Comparison of ENCODE assay signal across 19 mouse cellular contexts in genomic region chr11:117696585-117696984, GRCm38 (mm10). TPM values are rescaled to one million over a fixed set of nuclear protein-coding genes. Genes with fewer than 3 reads are reported as not detected.
DNase-seq lines count a peak whose midpoint lies in the region; ATAC-seq and TF ChIP-seq lines count a peak whose summit lies in the region.
"Had no signal": no experiment of that assay in that cellular context is flagged by ENCODE, and none has a peak within 500 bp of the region (broad histone marks: within the 10 kb centered on the region; RNA-seq: fewer than 3 reads in every experiment).

No protein-coding gene starts in this region.

- H3K4me1 ChIP-seq in midbrain, embryonic 10.5 days = peaks cover 23% of the 10 kb centered on the region
- H3K4me1 ChIP-seq in midbrain, embryonic 15.5 days = peaks cover 61% of the 10 kb centered on the region
- H3K4me1 ChIP-seq in liver, embryonic 12.5 days = peaks cover 28% of the 10 kb centered on the region
- H3K4me1 ChIP-seq in kidney, adult 2 months (ENCODE audit: control insufficient read depth, insufficient read depth, low read length) = peaks cover 19% of the 10 kb centered on the region

- no peaks in the 10 kb centered on the region for H3K9me3 ChIP-seq in midbrain, embryonic 10.5 days (replicated peaks)
- no peaks in the 10 kb centered on the region for H3K9me3 ChIP-seq in midbrain, embryonic 15.5 days
- H3K9me3 ChIP-seq in liver, embryonic 12.5 days (replicated peaks) = no peaks in the 10 kb centered on the region
- H3K9me3 ChIP-seq: G1E; heart, embryonic 15.5 days; neural tube, embryonic 13.5 days had no signal

- TF ChIP-seq CTCF in kidney, adult 2 months (conservative IDR thresholded peaks at IDR 0.05; ENCODE audit: insufficient read depth, insufficient read length, low read depth, low read length) = no peak

- no peak for TF ChIP-seq POLR2A in kidney, adult 2 months (IDR thresholded peaks at IDR 0.05; ENCODE audit: low read depth, low read length)

- WGBS in midbrain, embryonic 10.5 days = 67% methylated on average over 6 of the region's 6 CpGs
- 67% methylated on average over 6 of the region's 6 CpGs for WGBS in midbrain, embryonic 15.5 days
- 51% methylated on average over 6 of the region's 6 CpGs for WGBS in liver, embryonic 12.5 days (ENCODE audit: insufficient replicate concordance)
- WGBS in kidney, adult 2 months = 56% methylated on average over 6 of the region's 6 CpGs

- H3K27ac ChIP-seq in midbrain, embryonic 10.5 days (replicated peaks) = 0 out of 2 replicates have a peak overlapping the region, but pooled peaks have one; percentile 19
- H3K27ac ChIP-seq in midbrain, embryonic 15.5 days = no peak overlapping the region
- H3K27ac ChIP-seq in liver, embryonic 12.5 days = peak overlapping the region; percentile 38
- no peak overlapping the region for H3K27ac ChIP-seq in kidney, adult 2 months (ENCODE audit: insufficient read depth, low read depth, low read length)
- H3K27ac ChIP-seq: heart, embryonic 15.5 days; neural tube, embryonic 13.5 days had no signal

- peak; percentile 87 for DNase-seq in heart, adult 11 months
- DNase-seq in heart, adult 18-20 months = no peak
- DNase-seq in midbrain, embryonic 10.5 days (ENCODE audit: low spot score) = no peak
- DNase-seq in cerebellum, adult 9-11 months = no peak
- no peak for DNase-seq in cerebellum, adult 18-20 months
- DNase-seq in kidney, adult 2 months = no peak
- DNase-seq: adrenal gland, postnatal 36 days; B cell, adult 2 months; gastrocnemius, postnatal 25 days; lung, embryonic 14.5 days; retina, postnatal 1 day; thymus, postnatal 14 days had no signal

- no peak for ATAC-seq in midbrain, embryonic 15.5 days (replicated peaks)
- no peak for ATAC-seq in liver, embryonic 12.5 days
- ATAC-seq: midbrain, embryonic 16.5 days had no signal

- no peaks in the 10 kb centered on the region for H3K27me3 ChIP-seq in midbrain, embryonic 10.5 days (ENCODE audit: low read depth, poor library complexity, severe bottlenecking)
- H3K27me3 ChIP-seq in midbrain, embryonic 15.5 days (replicated peaks) = no peaks in the 10 kb centered on the region
- no peaks in the 10 kb centered on the region for H3K27me3 ChIP-seq in liver, embryonic 12.5 days (replicated peaks)
- H3K27me3 ChIP-seq in kidney, adult 2 months (replicated peaks; ENCODE audit: control insufficient read depth, insufficient read depth, low read length) = no peaks in the 10 kb centered on the region
- H3K27me3 ChIP-seq: heart, embryonic 15.5 days; neural tube, embryonic 13.5 days had no signal

- H3K36me3 ChIP-seq in midbrain, embryonic 10.5 days = peaks cover 4% of the 10 kb centered on the region; the same call in 1 of the 2 replicates
- H3K36me3 ChIP-seq in midbrain, embryonic 15.5 days (replicated peaks) = no peaks in the 10 kb centered on the region
- H3K36me3 ChIP-seq in liver, embryonic 12.5 days = no peaks in the 10 kb centered on the region
- H3K36me3 ChIP-seq in kidney, adult 2 months (ENCODE audit: control insufficient read depth, insufficient read depth, low read length) = no peaks in the 10 kb centered on the region
- H3K36me3 ChIP-seq: heart, embryonic 15.5 days had no signal

- H3K4me2 ChIP-seq in midbrain, embryonic 15.5 days = no peak overlapping the region
- H3K4me2 ChIP-seq in liver, embryonic 12.5 days = no peak overlapping the region
- H3K4me2 ChIP-seq: heart, embryonic 15.5 days; lung, embryonic 14.5 days; neural tube, embryonic 13.5 days had no signal

- no peak overlapping the region for H3K4me3 ChIP-seq in midbrain, embryonic 10.5 days
- H3K4me3 ChIP-seq in midbrain, embryonic 15.5 days = no peak overlapping the region
- no peak overlapping the region for H3K4me3 ChIP-seq in liver, embryonic 12.5 days
- no peak overlapping the region for H3K4me3 ChIP-seq in kidney, adult 2 months (ENCODE audit: insufficient read depth, low read depth, low read length)
- H3K4me3 ChIP-seq: erythroblast, embryonic 14.5 days; heart, embryonic 15.5 days; neural tube, embryonic 13.5 days had no signal

- no peak overlapping the region for H3K9ac ChIP-seq in midbrain, embryonic 15.5 days
- no peak overlapping the region for H3K9ac ChIP-seq in liver, embryonic 12.5 days
- H3K9ac ChIP-seq: heart, embryonic 15.5 days; lung, embryonic 14.5 days; neural tube, embryonic 13.5 days had no signal

RNA-seq across cellular contexts. Expression of gene Tnrc6c, which starts 42.5 kb away (rescaled TPM):
- 10 to 100 TPM; 28.1 to 32.0 TPM for total RNA-seq in heart, adult 18-20 months (2021)
- polyA plus RNA-seq in midbrain, embryonic 10.5 days (2016; fragmentation: Nextera tagmentation; extraction: Ambion mirVana) = 9.4 and 12.4 TPM in 2 replicates
- polyA plus RNA-seq in midbrain, embryonic 15.5 days (2015; fragmentation: Nextera tagmentation; extraction: Ambion mirVana) = 32.5 and 35.4 TPM in 2 replicates
- 4.7 and 4.8 TPM in 2 replicates for polyA plus RNA-seq in liver, embryonic 12.5 days (2016; fragmentation: Nextera tagmentation; extraction: Ambion mirVana)
- 14.9 and 16.8 TPM in 2 replicates for polyA plus RNA-seq in kidney, adult 2 months (2012; rRNA removed)

Comparison
In these comparisons a context has a peak if more than half of its experiments do, and no peak if none do; other contexts are left out.
1. H3K27ac ChIP-seq: peak in midbrain, embryonic 10.5 days (single experiment) and liver, embryonic 12.5 days (single experiment); none in midbrain, embryonic 15.5 days (single experiment) and kidney, adult 2 months (single experiment).